Mouse (Mus musculus) cortical plate, adult 2 months (tissue): Measurements from ENCODE around the gene Nolc1. TPM values are rescaled to one million over a fixed set of nuclear protein-coding genes. Genes with fewer than 3 reads are reported as not detected.

Experiments
- H3K27ac ChIP-seq: fragments of 200-500 bp; 2 replicates; pipeline ENCODE4 v1.5.1; 2012; ENCODE audit warnings: low read length, control low read depth, inconsistent platforms; ENCODE audit not compliant: insufficient read depth
- H3K4me1 ChIP-seq: fragments of 200-500 bp; 2 replicates; pipeline ENCODE4 v1.6.1; 2011; ENCODE audit warnings: low read length; ENCODE audit not compliant: control insufficient read depth, insufficient read depth
- H3K4me3 ChIP-seq: fragments of 200-500 bp; 2 replicates; pipeline ENCODE4 v1.5.1; 2011; ENCODE audit warnings: mild to moderate bottlenecking, low read length, control low read depth; ENCODE audit not compliant: insufficient read depth
- CTCF ChIP-seq: fragments of 200-500 bp; IDR thresholded peaks from 2 replicates; pipeline ENCODE4 v1.5.1; 2011; ENCODE audit warnings: mild to moderate bottlenecking, control low read depth, low read length; ENCODE audit not compliant: insufficient read depth; ENCODE audit errors: extremely low read depth
- POLR2A ChIP-seq: fragments of 200-500 bp; IDR thresholded peaks from 2 replicates; pipeline ENCODE4 v1.6.1; 2011; ENCODE audit warnings: mild to moderate bottlenecking, low read length, control low read depth; ENCODE audit not compliant: insufficient read depth; ENCODE audit errors: extremely low read depth
- polyA plus RNA-seq: library from polyadenylated mRNA; depleted of rRNA; stranded (reverse); fragments of >200 nt; gene quantifications from 2 replicates; pipeline ENCODE4 v1.2.3, GENCODE M21; 2012

Nolc1 gene
- polyA plus RNA-seq, 1 experiment, result 38.3 TPM

GRCm38 (mm10) chr19:46050462-46050861 lies 25.2 kb upstream of the Nolc1 start:
- no peak for TF ChIP-seq POLR2A
- TF ChIP-seq CTCF, result no peak
- no peak overlapping the region for H3K27ac ChIP-seq
- H3K4me1 ChIP-seq, result no peaks in the 10 kb centered on the region
- no peak overlapping the region for H3K4me3 ChIP-seq

- Histone ChIP-seq H3K4me3 (peak overlapping the region; percentile 79), H3K27ac (no peak overlapping the region), H3K4me1 (peaks cover 2% of the 10 kb centered on the region; the same call in 1 of the 2 replicates)
- TF ChIP-seq POLR2A (no peak), CTCF (peak; percentile 50; the same call in 1 of the 2 replicates)
Measured at GRCm38 (mm10) chr19:46055752-46056387, 19.8 kb upstream of the Nolc1 start.

- peak overlapping the region; percentile 79 for H3K4me3 ChIP-seq
- peak overlapping the region; percentile 58 for H3K27ac ChIP-seq
- H3K4me1 ChIP-seq, result peaks cover 2% of the 10 kb centered on the region; the same call in 1 of the 2 replicates
- peak; percentile 74; the same call in 1 of the 2 replicates for TF ChIP-seq POLR2A
- no peak for TF ChIP-seq CTCF
Measured at GRCm38 (mm10) chr19:46056388-46056946, 19.2 kb upstream of the Nolc1 start.

GRCm38 (mm10) chr19:46056947-46057607 lies 18.6 kb upstream of the Nolc1 start:
- peak overlapping the region; percentile 58 for H3K27ac ChIP-seq
- TF ChIP-seq POLR2A, result no peak
- 0 out of 2 replicates have a peak, but pooled peaks have one; percentile 6 for TF ChIP-seq CTCF
- peak overlapping the region; percentile 79 for H3K4me3 ChIP-seq
- H3K4me1 ChIP-seq, result peaks cover 2% of the 10 kb centered on the region; the same call in 1 of the 2 replicates

- Histone ChIP-seq H3K4me3 (no peak overlapping the region), H3K27ac (no peak overlapping the region), H3K4me1 (peaks cover 2% of the 10 kb centered on the region; the same call in 1 of the 2 replicates)
- no peak for TF ChIP-seq POLR2A
- TF ChIP-seq CTCF, result no peak
Measured at GRCm38 (mm10) chr19:46058466-46058865, 17.2 kb upstream of the Nolc1 start.

- Histone ChIP-seq H3K4me1 (peaks cover 2% of the 10 kb centered on the region; the same call in 1 of the 2 replicates), H3K4me3 (no peak overlapping the region), H3K27ac (no peak overlapping the region)
- TF ChIP-seq CTCF (no peak), POLR2A (no peak)
Measured at GRCm38 (mm10) chr19:46060845-46061244, 14.8 kb upstream of the Nolc1 start.

GRCm38 (mm10) chr19:46068054-46068453 lies 7.6 kb upstream of the Nolc1 start:
- no peaks in the 10 kb centered on the region for H3K4me1 ChIP-seq
- no peak overlapping the region for H3K27ac ChIP-seq
- no peak overlapping the region for H3K4me3 ChIP-seq
- TF ChIP-seq POLR2A (no peak), CTCF (no peak)

GRCm38 (mm10) chr19:46073285-46073684 lies 2.4 kb upstream of the Nolc1 start:
- TF ChIP-seq CTCF (no peak), POLR2A (no peak)
- Histone ChIP-seq H3K4me1 (peaks cover 6% of the 10 kb centered on the region; the same call in 1 of the 2 replicates), H3K4me3 (no peak overlapping the region), H3K27ac (no peak overlapping the region)

GRCm38 (mm10) chr19:46074266-46074665 lies 1.4 kb upstream of the Nolc1 start:
- H3K4me1 ChIP-seq, result peaks cover 6% of the 10 kb centered on the region; the same call in 1 of the 2 replicates
- TF ChIP-seq CTCF (no peak), POLR2A (no peak)

GRCm38 (mm10) chr19:46078535-46078934 lies 2.9 kb downstream of the Nolc1 start:
- H3K27ac ChIP-seq, result no peak overlapping the region
- TF ChIP-seq CTCF, result no peak
- TF ChIP-seq POLR2A, result no peak
- H3K4me3 ChIP-seq, result no peak overlapping the region
- peaks cover 6% of the 10 kb centered on the region; the same call in 1 of the 2 replicates for H3K4me1 ChIP-seq

More at GRCm38 (mm10) chr19:46074266-46074665, 1.4 kb upstream of the Nolc1 start:
- Histone ChIP-seq H3K27ac (no peak overlapping the region), H3K4me3 (no peak overlapping the region)
